Comparison of ENCODE assay signal across 8 mouse cellular contexts in the genomic region with DNA sequence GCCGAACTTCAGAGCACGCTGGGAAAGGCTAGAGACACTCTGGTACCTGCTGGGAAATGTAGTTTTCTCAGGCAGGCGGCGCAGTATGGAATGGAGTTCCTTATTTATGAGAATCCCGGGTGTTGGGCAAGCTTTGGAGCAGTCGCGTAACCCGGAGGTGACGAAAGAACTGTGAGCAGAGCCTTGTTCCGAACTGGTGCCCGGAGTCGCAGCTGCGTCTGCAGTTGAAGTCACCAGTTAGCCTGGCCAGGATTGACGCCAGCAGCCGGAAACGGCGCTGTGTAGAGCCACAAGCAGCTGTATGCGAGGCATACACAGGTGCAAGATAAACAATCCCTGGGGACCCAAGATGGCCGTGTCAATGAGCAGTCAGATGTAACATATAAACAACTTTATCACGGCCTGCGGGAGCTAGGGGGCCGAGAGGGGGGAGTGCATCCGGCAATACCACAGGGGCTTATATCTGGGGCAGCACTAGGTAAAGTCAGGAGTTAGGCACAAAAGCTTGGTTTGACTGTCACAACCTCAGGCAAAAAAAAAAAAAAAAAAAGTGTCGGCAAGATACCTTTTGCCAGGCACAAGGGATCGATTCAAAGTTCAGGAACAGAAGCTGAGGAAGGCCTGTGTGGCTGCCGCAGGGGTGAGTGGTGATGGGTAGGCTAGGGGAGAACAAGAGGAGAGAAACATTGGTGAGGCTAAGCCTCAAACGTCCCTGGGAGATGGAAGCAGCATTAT. TPM values are rescaled to one million over a fixed set of nuclear protein-coding genes. Genes with fewer than 3 reads are reported as not detected.
A peak's percentile ranks its signal among the peaks of the same experiment; 100 is the strongest.
DNase-seq lines count a peak whose midpoint lies in the region; ATAC-seq and TF ChIP-seq lines count a peak whose summit lies in the region.

A gene (minus strand): TSS at position 162 of the 735 bp plus-strand sequence.

- H3K4me2 ChIP-seq in heart, embryonic 14.5 days (ENCODE audit: low read length): peak within 1 kb of the TSS; percentile 68
- peak within 1 kb of the TSS; percentile 91 for H3K4me2 ChIP-seq in liver, embryonic 11.5 days
- peak within 1 kb of the TSS; percentile 89 for H3K4me2 ChIP-seq in myocyte (ENCODE audit: low read depth)

- H3K9me3 ChIP-seq in heart, embryonic 14.5 days (ENCODE audit: control insufficient read depth, low read length): no peaks in the 10 kb centered on the region
- H3K9me3 ChIP-seq in liver, embryonic 11.5 days (ENCODE audit: control insufficient read depth, low read length): no peaks in the 10 kb centered on the region

- peak within 1 kb of the TSS; percentile 57 to 74 for H3K4me3 ChIP-seq in heart, embryonic 14.5 days (ENCODE audit: control insufficient read depth in 1 of 2, insufficient read depth in 1 of 2, low read depth in 1 of 2, low read length in 2 of 2)
- H3K4me3 ChIP-seq in liver, embryonic 11.5 days (ENCODE audit: low read depth, low read length): peak within 1 kb of the TSS; percentile 62
- peak within 1 kb of the TSS; percentile 37 for H3K4me3 ChIP-seq in myocyte

- peaks cover 6 to 13% of the 10 kb centered on the region in 2 experiments; a peak in 3 of 4 replicates for H3K4me1 ChIP-seq in heart, embryonic 14.5 days (ENCODE audit: control insufficient read depth in 2 of 2, insufficient read depth in 2 of 2, low read length in 2 of 2)
- peaks cover 6% of the 10 kb centered on the region; the same call in 1 of the 2 replicates for H3K4me1 ChIP-seq in liver, embryonic 11.5 days (replicated peaks; ENCODE audit: control insufficient read depth, insufficient read depth, low read length)

- peak; percentile 81 to 82 for DNase-seq in CD8-positive naive resting alpha-beta T cell, adult 2 months (ENCODE audit: low read depth in 2 of 2, low spot score in 2 of 2)
- peak; percentile 85 for DNase-seq in c-Kit-positive CD71-negative TER-119-negative erythroid progenitor cells, embryonic 14.5 days (ENCODE audit: low read depth)
- peak; percentile 93 for DNase-seq in fibroblast of lung, adult 2 months (ENCODE audit: low read depth)
- DNase-seq in kidney, postnatal 10 days: peak; percentile 88
- DNase-seq in liver, embryonic 11.5 days (ENCODE audit: low spot score): peak; percentile 81
- peak; percentile 67 to 83 for DNase-seq in spleen, postnatal 4 days (ENCODE audit: low spot score in 2 of 2)

- peak; percentile 48 for TF ChIP-seq POLR2A in myocyte (IDR thresholded peaks at IDR 0.05; ENCODE audit: insufficient read length, low read depth)

- no peak within 1 kb of the TSS for H3ac ChIP-seq in myocyte (ENCODE audit: control insufficient read depth, insufficient read length)

- H3K27ac ChIP-seq in heart, embryonic 14.5 days (replicated peaks in 1 of 2; ENCODE audit: control insufficient read depth in 1 of 2, insufficient read depth in 1 of 2, low read depth in 2 of 2, low read length in 2 of 2): peak within 1 kb of the TSS; percentile 87 to 88
- peak within 1 kb of the TSS; percentile 85 for H3K27ac ChIP-seq in liver, embryonic 11.5 days (ENCODE audit: low read depth, low read length)

- H3K36me3 ChIP-seq in heart, embryonic 14.5 days (ENCODE audit: control insufficient read depth, insufficient read depth, low read length): peaks cover 5% of the 10 kb centered on the region
- no peaks in the 10 kb centered on the region; the same call in 1 of the 2 replicates for H3K36me3 ChIP-seq in liver, embryonic 11.5 days (ENCODE audit: control insufficient read depth, insufficient read depth, low read length)
- H3K36me3 ChIP-seq in myocyte (ENCODE audit: control insufficient read depth, insufficient read depth): no peaks in the 10 kb centered on the region

- peak; percentile 85 for ATAC-seq in heart, embryonic 14.5 days (ENCODE audit: insufficient number of reproducible peaks, insufficient read depth, low FRiP score, low read depth)
- peak; percentile 90 for ATAC-seq in liver, embryonic 11.5 days (replicated peaks; ENCODE audit: low FRiP score)

- no peaks in the 10 kb centered on the region for H3K79me2 ChIP-seq in myocyte (ENCODE audit: control insufficient read depth, insufficient read depth)

- peak within 1 kb of the TSS; percentile 73 for H3K9ac ChIP-seq in heart, embryonic 14.5 days (ENCODE audit: low read length)
- peak within 1 kb of the TSS; percentile 80 for H3K9ac ChIP-seq in liver, embryonic 11.5 days (ENCODE audit: low read depth, low read length)

- WGBS in heart, embryonic 14.5 days: 2% methylated on average over 27 of the region's 27 CpGs
- 2% methylated on average over 27 of the region's 27 CpGs for WGBS in liver, embryonic 11.5 days

- H3K27me3 ChIP-seq in heart, embryonic 14.5 days (ENCODE audit: control insufficient read depth, insufficient read depth, low read length): no peaks in the 10 kb centered on the region
- H3K27me3 ChIP-seq in liver, embryonic 11.5 days (replicated peaks; ENCODE audit: control insufficient read depth, insufficient read depth, low read length): no peaks in the 10 kb centered on the region
- H3K27me3 ChIP-seq in myocyte (ENCODE audit: control insufficient read depth, insufficient read depth, insufficient read length): no peaks in the 10 kb centered on the region

TF ChIP-seq in myocyte, 11 proteins besides CTCF, POLR2A, EP300 and RAD21:
- TF ChIP-seq MYOG (IDR thresholded peaks at IDR 0.05; ENCODE audit: control insufficient read depth in 1 of 3, insufficient read depth in 1 of 3, insufficient read length in 2 of 3, low read depth in 2 of 3): peak; percentile 80 to 97 (median 97)
- peak; percentile 90 for TF ChIP-seq TCF3 (IDR thresholded peaks at IDR 0.05; ENCODE audit: insufficient read length, low read depth)
- TF ChIP-seq MYOD1 (IDR thresholded peaks at IDR 0.05; ENCODE audit: control insufficient read depth in 1 of 3, insufficient read length in 2 of 3, low read depth in 2 of 3): peak; percentile 52 to 99 (median 98)
- TF ChIP-seq TCF12 (IDR thresholded peaks at IDR 0.05; ENCODE audit: insufficient read depth, poor library complexity, severe bottlenecking): peak; percentile 78
- no peak for TF ChIP-seq E2F4 (IDR thresholded peaks at IDR 0.05; ENCODE audit: insufficient read depth)
- 0 out of 2 replicates have a peak, but pooled peaks have one; percentile 16 for TF ChIP-seq CEBPB (IDR thresholded peaks at IDR 0.05; ENCODE audit: insufficient read depth, poor library complexity, severe bottlenecking)
- no peak for TF ChIP-seq MAX (IDR thresholded peaks at IDR 0.05; ENCODE audit: low read depth)
- TF ChIP-seq POLR2AphosphoS2 (IDR thresholded peaks at IDR 0.05; ENCODE audit: insufficient read length, low read depth): peak; percentile 33
- TF ChIP-seq SRF (IDR thresholded peaks at IDR 0.05; ENCODE audit: control insufficient read depth, insufficient read length, low read depth): no peak

RNA-seq across cellular contexts. Expression of the gene that starts here (rescaled TPM):
- 5.4 and 6.1 TPM in 2 replicates for polyA plus RNA-seq in heart, embryonic 14.5 days (2014; fragmentation: Nextera tagmentation; extraction: Ambion mirVana)
- 4.1 and 4.5 TPM in 2 replicates for polyA plus RNA-seq in liver, embryonic 11.5 days (2014; fragmentation: Nextera tagmentation; extraction: Ambion mirVana)
- polyA plus RNA-seq in myocyte (2012; fragmentation: generic; extraction: Trizol): 12.7 TPM

Comparison
In these comparisons a context has a peak if more than half of its experiments do, and no peak if none do; other contexts are left out.
1. Peak in every context shown above with its lines: DNase-seq, ATAC-seq, H3K4me3 ChIP-seq and H3K27ac ChIP-seq.